Mouse (Mus musculus) forebrain, embryonic 13.5 days (tissue): ENCODE results near the gene Rai14. TPM values are rescaled to one million over a fixed set of nuclear protein-coding genes. Genes with fewer than 3 reads are reported as not detected.

Source experiments
- ATAC-seq: fragments of 200-750 bp; cut with Nextera tagmentation; 2 replicates; pipeline ENCODE4 v1.8.0; 2017
- H3K27ac ChIP-seq: fragments of 300-500 bp; sonication (generic); 2 replicates; pipeline ENCODE4 v1.5.1; 2015; ENCODE audit warnings: inconsistent platforms, mild to moderate bottlenecking, moderate library complexity
- H3K27me3 ChIP-seq: fragments of 300-500 bp; sonication (generic); 2 replicates; pipeline ENCODE4 v1.6.1; 2015; ENCODE audit warnings: mild to moderate bottlenecking, inconsistent platforms
- H3K36me3 ChIP-seq: fragments of 300-500 bp; sonication (generic); 2 replicates; pipeline ENCODE4 v1.6.1; 2015; ENCODE audit warnings: mild to moderate bottlenecking, inconsistent platforms; ENCODE audit not compliant: poor library complexity, severe bottlenecking
- H3K4me1 ChIP-seq: fragments of 300-500 bp; sonication (generic); 2 replicates; pipeline ENCODE4 v1.6.1; 2015; ENCODE audit warnings: inconsistent platforms
- H3K4me2 ChIP-seq: fragments of 300-500 bp; sonication (generic); 2 replicates; pipeline ENCODE4 v1.6.1; 2015; ENCODE audit warnings: inconsistent platforms, mild to moderate bottlenecking, moderate library complexity
- H3K4me3 ChIP-seq: fragments of 300-500 bp; sonication (generic); 2 replicates; pipeline ENCODE4 v1.5.1; 2015; ENCODE audit warnings: mild to moderate bottlenecking, inconsistent platforms
- H3K9ac ChIP-seq: fragments of 300-500 bp; sonication (generic); 2 replicates; pipeline ENCODE4 v1.6.1; 2015; ENCODE audit warnings: mild to moderate bottlenecking, inconsistent platforms
- H3K9me3 ChIP-seq: fragments of 300-500 bp; sonication (generic); replicated peaks from 2 replicates; pipeline ENCODE4 v1.6.1; 2016; ENCODE audit warnings: inconsistent platforms
- WGBS: fragments of 180-500 bp; shearing (Covaris S2); methylation state at CpG from one replicate; pipeline ENCODE4 v1.1.7; 2015; 5-methylcytosine and 5-hydroxymethylcytosine counted together
- polyA plus RNA-seq: library from polyadenylated mRNA; unstranded; fragments of >200 nt; fragmentation: Nextera tagmentation; extraction: Ambion mirVana; gene quantifications from 2 replicates; pipeline ENCODE4 v1.2.1, GENCODE M21; 2015

The Rai14 gene
- polyA plus RNA-seq, 1 experiment from 2014 or later, result 43.7 TPM

DNA sequence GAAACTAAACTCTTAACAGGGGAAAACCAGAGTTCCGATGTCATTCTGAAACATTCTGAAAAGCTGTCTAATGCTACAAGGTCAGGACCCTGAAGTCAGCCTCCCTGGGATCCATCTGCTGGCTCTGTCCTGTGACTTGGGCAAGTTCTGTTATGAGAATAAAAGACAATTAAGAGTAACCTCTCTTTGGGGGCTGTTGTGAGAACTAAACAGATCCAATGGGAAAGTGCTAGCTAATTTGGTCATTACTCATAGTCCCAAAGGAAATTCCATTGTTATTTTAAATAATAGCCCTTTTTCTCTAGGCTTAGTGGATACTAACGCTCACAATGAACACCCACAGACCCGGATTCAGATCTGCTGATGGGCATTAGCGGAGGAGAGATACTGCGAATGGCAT is 72.0 kb downstream of the Rai14 start:
- WGBS, result 7% methylated on average over 5 of the region's 5 CpGs
- Histone ChIP-seq H3K27me3 (no peaks in the 10 kb centered on the region), H3K4me2 (no peak overlapping the region), H3K4me3 (no peak overlapping the region), H3K9me3 (no peaks in the 10 kb centered on the region), H3K4me1 (peaks cover 41% of the 10 kb centered on the region), H3K36me3 (no peaks in the 10 kb centered on the region), H3K9ac (no peak overlapping the region), H3K27ac (no peak overlapping the region)
- ATAC-seq, result no peak

DNA sequence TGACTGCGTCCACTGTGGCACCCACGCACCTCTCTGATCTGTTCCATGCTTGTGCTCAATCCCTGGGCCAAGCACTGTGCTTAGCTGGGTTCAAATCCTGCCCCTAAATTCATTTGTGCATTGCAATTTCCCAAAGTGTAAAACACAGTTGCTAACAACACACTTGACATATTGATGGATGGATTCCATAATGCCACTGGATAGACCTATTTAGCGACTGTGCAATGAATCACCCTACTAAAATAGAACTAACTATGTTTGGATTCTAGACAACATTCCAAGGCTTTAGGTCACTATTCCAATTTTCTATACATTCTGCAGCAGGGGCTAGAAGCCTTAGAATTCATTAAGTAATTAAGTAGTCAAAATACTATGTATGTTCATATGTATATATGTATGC is 73.7 kb downstream of the Rai14 start:
- Histone ChIP-seq H3K4me2 (no peak overlapping the region), H3K9ac (no peak overlapping the region), H3K36me3 (no peaks in the 10 kb centered on the region), H3K4me1 (peaks cover 27% of the 10 kb centered on the region), H3K27ac (no peak overlapping the region), H3K27me3 (no peaks in the 10 kb centered on the region), H3K4me3 (no peak overlapping the region), H3K9me3 (no peaks in the 10 kb centered on the region)
- WGBS, result 93% methylated on average over 3 of the region's 3 CpGs
- no peak for ATAC-seq

DNA sequence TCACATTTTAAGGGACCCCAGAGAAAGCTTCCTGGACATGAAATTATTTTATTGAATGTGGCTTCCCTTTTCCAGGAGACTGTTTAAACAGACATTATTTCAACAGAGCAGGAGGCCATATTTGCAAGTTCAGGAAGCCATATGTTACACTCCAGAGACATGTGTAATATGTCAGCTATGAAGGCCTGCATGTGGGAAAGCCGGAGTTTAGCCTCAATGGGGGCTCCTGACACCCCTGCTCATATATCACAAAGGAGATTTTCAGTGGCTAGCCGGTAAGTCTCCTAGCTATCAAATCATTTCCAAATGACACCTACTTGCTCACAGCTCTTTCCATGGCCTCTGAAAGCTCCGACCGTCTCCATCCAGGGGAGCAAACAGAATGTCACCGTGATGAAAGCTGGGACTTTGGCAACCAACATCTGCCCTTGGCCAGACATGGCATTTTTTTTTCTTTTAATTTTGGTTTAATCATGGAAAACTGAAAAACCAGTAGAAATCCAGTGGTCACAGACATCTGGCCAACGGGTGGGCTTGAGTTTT is 77.1 kb downstream of the Rai14 start:
- peaks cover 7% of the 10 kb centered on the region; the same call in 1 of the 2 replicates for H3K36me3 ChIP-seq
- H3K4me3 ChIP-seq, result no peak overlapping the region
- H3K9me3 ChIP-seq, result no peaks in the 10 kb centered on the region
- no peak overlapping the region for H3K9ac ChIP-seq
- no peak for ATAC-seq
- WGBS, result 91% methylated on average over 6 of the region's 6 CpGs
- peaks cover 14% of the 10 kb centered on the region for H3K4me1 ChIP-seq
- H3K27me3 ChIP-seq, result no peaks in the 10 kb centered on the region
- no peak overlapping the region for H3K4me2 ChIP-seq
- no peak overlapping the region for H3K27ac ChIP-seq

DNA sequence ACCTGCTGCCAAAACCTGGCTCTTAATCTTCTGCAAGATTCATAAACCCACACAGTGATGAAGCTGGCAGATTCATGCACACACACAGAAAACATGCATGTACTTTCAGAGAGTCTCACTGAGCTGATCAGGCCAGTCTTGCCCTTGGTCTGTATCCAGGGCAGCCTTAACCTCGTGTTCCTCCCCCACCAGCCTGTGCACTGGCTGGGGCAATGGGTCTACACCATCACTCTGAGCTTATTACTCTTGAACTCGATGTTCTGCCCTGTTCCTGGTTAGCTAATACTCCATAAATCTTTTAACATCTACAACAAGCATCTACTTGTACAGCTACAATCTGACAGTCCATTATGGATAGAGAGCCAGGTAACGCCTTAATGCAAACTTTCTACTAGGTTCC is 77.6 kb downstream of the Rai14 start:
- Histone ChIP-seq H3K9ac (no peak overlapping the region), H3K27me3 (no peaks in the 10 kb centered on the region), H3K4me2 (no peak overlapping the region), H3K36me3 (peaks cover 11% of the 10 kb centered on the region; the same call in 1 of the 2 replicates), H3K27ac (no peak overlapping the region), H3K4me3 (no peak overlapping the region), H3K4me1 (peaks cover 11% of the 10 kb centered on the region), H3K9me3 (no peaks in the 10 kb centered on the region)
- 89% methylated on average over 3 of the region's 3 CpGs for WGBS
- ATAC-seq, result no peak

DNA sequence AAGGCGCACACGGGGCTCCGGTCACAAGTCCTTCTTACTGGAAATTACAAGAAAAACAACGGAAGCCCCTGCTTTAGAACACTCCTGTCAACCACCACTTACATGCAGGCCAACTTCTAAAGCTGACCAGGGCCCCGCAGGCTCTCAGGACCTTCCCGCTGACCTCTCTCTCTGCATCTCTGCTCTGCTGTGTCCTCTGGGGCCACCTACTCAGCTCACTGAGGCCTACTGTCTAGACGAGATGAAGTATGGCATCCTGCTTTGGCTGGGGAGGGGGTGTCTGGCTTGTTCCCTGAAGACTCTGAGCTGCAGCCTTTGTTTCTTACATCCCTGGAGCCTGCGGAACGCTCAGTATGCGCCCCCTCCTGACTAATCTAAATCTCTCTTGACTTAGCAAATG is 79.3 kb downstream of the Rai14 start:
- Histone ChIP-seq H3K27ac (peak overlapping the region; percentile 37; the same call in 1 of the 2 replicates), H3K27me3 (no peaks in the 10 kb centered on the region), H3K4me3 (no peak overlapping the region), H3K9me3 (no peaks in the 10 kb centered on the region), H3K4me2 (no peak overlapping the region), H3K9ac (no peak overlapping the region), H3K4me1 (peaks cover 11% of the 10 kb centered on the region), H3K36me3 (peaks cover 18% of the 10 kb centered on the region)
- WGBS, result 60% methylated on average over 10 of the region's 10 CpGs
- 0 out of 2 replicates have a peak, but pooled peaks have one; percentile 20 for ATAC-seq

DNA sequence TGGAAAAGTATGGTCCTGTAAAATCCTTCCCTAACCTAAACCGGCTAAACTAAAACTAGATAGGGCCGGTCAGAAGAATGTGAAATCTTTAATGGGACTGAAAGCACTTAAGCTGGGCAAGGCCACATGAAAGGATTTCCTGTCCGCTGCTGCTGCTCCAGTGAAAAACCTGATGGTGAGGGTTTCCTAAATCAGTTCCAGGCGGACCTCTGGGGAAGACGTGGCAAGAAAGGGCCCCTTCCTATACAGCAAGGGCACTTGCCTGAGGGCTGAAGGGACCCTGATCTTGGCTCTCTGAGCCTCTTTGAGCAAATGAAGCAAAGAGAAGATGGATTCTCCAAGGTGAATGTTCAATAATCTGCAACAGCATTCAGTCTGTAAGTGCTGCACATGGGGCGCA is 80.2 kb downstream of the Rai14 start:
- no peak overlapping the region for H3K27ac ChIP-seq
- H3K27me3 ChIP-seq, result no peaks in the 10 kb centered on the region

DNA sequence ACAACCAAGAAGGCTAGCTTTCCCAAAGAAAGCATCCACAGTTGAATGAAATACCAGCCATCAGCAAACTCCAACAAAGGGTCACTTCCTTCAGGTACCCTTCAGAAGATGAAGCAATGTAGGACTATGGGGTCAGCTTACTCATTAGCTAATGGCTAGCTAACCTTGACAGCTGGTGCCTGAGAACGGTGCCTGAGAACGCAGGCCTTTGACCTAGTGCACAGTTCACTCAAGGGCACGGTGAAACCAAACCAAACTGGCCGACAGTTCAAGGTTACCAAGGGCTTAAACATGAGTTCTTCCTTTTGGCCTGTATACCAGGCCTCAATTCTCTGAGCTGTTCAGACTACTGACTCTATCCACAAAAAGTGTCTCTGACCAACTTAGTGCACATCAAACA is 81.0 kb downstream of the Rai14 start:
- Histone ChIP-seq H3K27me3 (no peaks in the 10 kb centered on the region), H3K9ac (no peak overlapping the region), H3K4me2 (no peak overlapping the region), H3K4me3 (no peak overlapping the region), H3K27ac (no peak overlapping the region), H3K4me1 (peaks cover 11% of the 10 kb centered on the region), H3K36me3 (peaks cover 18% of the 10 kb centered on the region), H3K9me3 (no peaks in the 10 kb centered on the region)
- 98% methylated on average over 4 of the region's 4 CpGs for WGBS
- ATAC-seq, result no peak

More for the DNA sequence above, 80.2 kb downstream of the Rai14 start:
- Histone ChIP-seq H3K9me3 (no peaks in the 10 kb centered on the region), H3K36me3 (peaks cover 18% of the 10 kb centered on the region), H3K4me3 (no peak overlapping the region), H3K4me2 (no peak overlapping the region), H3K9ac (no peak overlapping the region), H3K4me1 (peaks cover 11% of the 10 kb centered on the region)
- WGBS, result 62% methylated on average over 6 of the region's 6 CpGs
- no peak for ATAC-seq

DNA sequence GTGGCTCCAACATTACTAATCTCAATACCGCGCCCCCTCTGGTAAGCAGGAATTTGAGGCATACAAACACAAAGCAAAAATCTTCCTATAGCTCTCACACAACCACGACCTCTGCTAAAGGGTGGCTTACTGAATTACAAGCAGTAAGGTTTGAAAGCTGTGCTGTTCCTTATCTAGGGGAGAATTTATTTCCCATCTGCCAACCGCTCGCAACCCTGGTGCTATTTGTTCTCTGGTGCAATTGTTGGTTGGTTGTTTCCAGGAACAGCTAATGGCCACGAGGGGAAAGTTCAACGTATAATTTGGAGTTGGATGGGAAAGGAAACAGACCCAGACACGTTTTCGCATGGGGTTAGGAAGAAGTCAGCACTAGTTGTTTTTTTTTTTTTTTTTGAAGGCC is 81.8 kb downstream of the Rai14 start:
- H3K4me2 ChIP-seq, result no peak overlapping the region
- peaks cover 18% of the 10 kb centered on the region for H3K36me3 ChIP-seq
- H3K27ac ChIP-seq, result no peak overlapping the region
- no peak overlapping the region for H3K9ac ChIP-seq
- WGBS, result 93% methylated on average over 9 of the region's 9 CpGs
- no peaks in the 10 kb centered on the region for H3K27me3 ChIP-seq
- no peak for ATAC-seq
- peaks cover 11% of the 10 kb centered on the region for H3K4me1 ChIP-seq
- no peak overlapping the region for H3K4me3 ChIP-seq
- H3K9me3 ChIP-seq, result no peaks in the 10 kb centered on the region

DNA sequence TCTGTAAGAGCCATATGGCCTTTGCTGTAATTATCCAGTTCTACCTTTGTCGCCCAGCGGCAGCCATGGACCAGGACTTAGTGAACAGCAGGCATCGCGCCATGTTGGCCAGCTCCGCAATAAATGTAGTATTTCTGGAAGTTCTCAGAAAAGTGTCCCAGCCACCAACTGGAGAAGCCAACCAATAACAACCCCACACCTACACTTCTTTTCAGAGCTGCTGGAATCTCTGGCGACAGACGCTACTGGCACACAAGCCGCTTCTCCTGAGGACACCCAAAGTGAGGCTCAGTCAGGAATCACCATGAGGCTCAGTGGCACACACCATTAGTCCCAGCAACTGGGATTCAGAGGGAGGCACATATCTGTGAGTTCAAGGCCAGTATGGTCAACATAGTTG is 82.4 kb downstream of the Rai14 start:
- WGBS, result 98% methylated on average over 8 of the region's 8 CpGs
- Histone ChIP-seq H3K4me2 (no peak overlapping the region), H3K9ac (no peak overlapping the region), H3K27me3 (no peaks in the 10 kb centered on the region), H3K27ac (no peak overlapping the region), H3K36me3 (peaks cover 18% of the 10 kb centered on the region), H3K9me3 (no peaks in the 10 kb centered on the region), H3K4me3 (no peak overlapping the region), H3K4me1 (peaks cover 11% of the 10 kb centered on the region)
- ATAC-seq, result no peak

DNA sequence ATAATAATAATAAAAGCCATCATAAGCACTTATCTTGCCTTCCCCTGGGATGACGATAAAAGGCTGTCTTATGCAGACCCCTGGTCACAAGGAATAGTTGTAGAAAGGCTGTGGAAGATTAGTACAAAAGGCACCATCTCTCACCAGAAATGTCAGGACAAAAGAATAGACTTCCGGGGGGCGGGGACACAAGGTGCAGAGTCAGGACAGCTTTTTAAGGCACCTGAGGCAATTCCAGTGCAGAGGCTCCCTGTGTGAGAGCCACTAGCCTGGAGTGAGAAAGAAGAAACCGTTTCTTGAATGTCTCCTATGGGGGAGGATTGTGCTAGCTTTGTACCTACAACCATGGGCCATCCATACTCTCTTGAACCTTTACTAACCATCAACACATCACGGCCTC is 82.9 kb downstream of the Rai14 start:
- H3K4me2 ChIP-seq, result no peak overlapping the region
- no peak for ATAC-seq
- H3K9ac ChIP-seq, result no peak overlapping the region
- no peaks in the 10 kb centered on the region for H3K9me3 ChIP-seq
- peaks cover 18% of the 10 kb centered on the region for H3K36me3 ChIP-seq
- no peak overlapping the region for H3K4me3 ChIP-seq
- H3K4me1 ChIP-seq, result peaks cover 11% of the 10 kb centered on the region
- H3K27me3 ChIP-seq, result no peaks in the 10 kb centered on the region
- H3K27ac ChIP-seq, result no peak overlapping the region
- 93% methylated on average over 5 of the region's 5 CpGs for WGBS

DNA sequence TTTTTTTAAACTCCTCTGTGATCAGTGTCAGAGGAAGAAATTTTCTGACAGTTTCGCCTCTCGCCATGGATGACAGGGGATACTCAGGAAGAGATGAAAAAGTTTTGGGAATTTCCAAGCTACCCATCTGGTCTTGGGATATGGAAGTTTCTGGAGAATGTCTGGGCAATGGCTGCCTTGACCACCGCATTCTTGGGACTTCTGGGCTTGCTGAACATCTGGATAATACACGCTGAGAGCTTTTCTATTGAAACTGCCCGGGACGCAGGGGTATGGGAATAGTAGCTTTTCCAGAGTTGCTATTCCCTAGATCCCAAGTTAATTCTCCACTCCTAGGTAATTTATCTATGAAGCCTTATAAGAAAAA is 85.5 kb downstream of the Rai14 start:
- H3K9ac ChIP-seq, result no peak overlapping the region
- H3K27me3 ChIP-seq, result no peaks in the 10 kb centered on the region
- H3K9me3 ChIP-seq, result no peaks in the 10 kb centered on the region
- 95% methylated on average over 6 of the region's 6 CpGs for WGBS
- no peak overlapping the region for H3K4me3 ChIP-seq
- no peak overlapping the region for H3K27ac ChIP-seq
- H3K4me1 ChIP-seq, result no peaks in the 10 kb centered on the region
- H3K36me3 ChIP-seq, result peaks cover 18% of the 10 kb centered on the region
- H3K4me2 ChIP-seq, result no peak overlapping the region
- no peak for ATAC-seq

DNA sequence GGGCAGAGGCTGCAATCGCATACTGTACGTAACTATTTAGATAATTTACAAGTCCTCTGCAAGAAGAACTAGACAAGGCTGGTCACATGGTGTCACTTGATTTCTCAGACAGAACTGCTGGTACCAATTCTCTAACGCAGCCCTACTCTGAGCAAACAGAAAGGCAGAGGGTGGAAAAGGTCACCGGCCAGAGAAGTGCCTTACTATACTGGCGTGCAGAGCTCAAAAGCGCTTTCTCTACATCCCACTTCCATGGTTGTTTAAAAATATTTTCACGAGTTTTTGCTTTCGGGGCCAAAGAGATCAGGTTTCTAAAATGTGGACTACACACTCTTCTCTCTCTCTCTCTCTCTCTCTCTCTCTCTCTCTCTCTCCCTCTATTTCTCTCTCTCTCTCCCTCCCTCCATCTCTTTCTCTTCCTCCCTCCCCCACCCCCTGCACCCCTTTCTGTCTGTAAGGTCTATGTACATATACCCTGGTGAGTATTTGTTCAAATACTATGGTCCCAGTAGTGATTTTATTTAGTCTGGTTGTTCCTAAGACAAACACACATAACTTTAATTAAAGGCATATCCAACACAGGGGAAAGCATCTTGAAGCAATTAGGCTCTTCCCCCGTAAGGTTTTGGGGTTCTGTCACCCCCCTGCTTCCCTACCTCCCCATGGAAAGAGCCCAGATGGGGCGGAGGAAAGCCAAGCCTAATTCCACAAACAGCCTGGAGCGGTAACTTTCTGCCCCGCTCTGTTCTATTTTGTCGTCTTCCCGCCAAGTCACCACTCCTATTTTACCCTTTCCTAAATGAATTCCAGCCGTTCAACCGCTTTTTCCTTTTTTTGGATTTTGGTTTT is 86.1 kb downstream of the Rai14 start:
- Histone ChIP-seq H3K27ac (no peak overlapping the region), H3K4me1 (no peaks in the 10 kb centered on the region), H3K4me3 (no peak overlapping the region), H3K36me3 (peaks cover 18% of the 10 kb centered on the region), H3K9me3 (no peaks in the 10 kb centered on the region), H3K27me3 (no peaks in the 10 kb centered on the region), H3K4me2 (no peak overlapping the region), H3K9ac (no peak overlapping the region)
- 86% methylated on average over 16 of the region's 16 CpGs for WGBS
- no peak for ATAC-seq
